Mouse (Mus musculus): ENCODE measurements at regions not wholly inside any gene's neighbourhood (a gene's known extent, or its start where the extent isn't known, plus 50 kb on each side); places are given as distances from the start of the nearest gene placed in this dataset.
"Not testable (repeated sequence)": the region's sequence is repeated elsewhere in the genome, so short reads cannot be mapped to it uniquely, and the experiment has no call there.

GRCm38 (mm10) chr2:108756251-108756650, 524.3 kb upstream of the Kif18a start:
- DNase-seq (ENCODE audit: low spot score in 2 of 2), result no peak

GRCm38 (mm10) chr2:108764703-108765102, 515.8 kb upstream of the Kif18a start:
- peak; percentile 8 to 14 for DNase-seq (ENCODE audit: low spot score in 2 of 2)

GRCm38 (mm10) chr2:108766461-108766860, 514.1 kb upstream of the Kif18a start:
- DNase-seq (ENCODE audit: low spot score in 2 of 2), result no peak

GRCm38 (mm10) chr2:108770383-108770782, 510.2 kb upstream of the Kif18a start:
- DNase-seq (ENCODE audit: low spot score in 2 of 2), result no peak

- no peak for DNase-seq (ENCODE audit: low spot score in 2 of 2)
These were observed 497.1 kb upstream of the Kif18a start for GRCm38 (mm10) chr2:108783457-108783856.

GRCm38 (mm10) chr2:108785161-108785957, 495.2 kb upstream of the Kif18a start:
- peak in 1 of 2 experiments; percentile 8 for DNase-seq (ENCODE audit: low spot score in 2 of 2)

GRCm38 (mm10) chr2:108789166-108789565, 491.4 kb upstream of the Kif18a start:
- DNase-seq (ENCODE audit: low spot score in 2 of 2), result peak in 1 of 2 experiments; percentile 64

GRCm38 (mm10) chr2:108795145-108795544, 485.4 kb upstream of the Kif18a start:
- no peak for DNase-seq (ENCODE audit: low spot score in 2 of 2)

- DNase-seq (ENCODE audit: low spot score in 2 of 2), result no peak
These were observed 483.5 kb upstream of the Kif18a start for GRCm38 (mm10) chr2:108796816-108797581.

GRCm38 (mm10) chr2:108812367-108812766, 468.2 kb upstream of the Kif18a start:
- DNase-seq (ENCODE audit: low spot score in 2 of 2), result peak in 1 of 2 experiments; percentile 59

GRCm38 (mm10) chr2:108813040-108813566, 467.4 kb upstream of the Kif18a start:
- DNase-seq (ENCODE audit: low spot score in 2 of 2), result peak; percentile 23 to 62

- no peak for DNase-seq (ENCODE audit: low spot score in 2 of 2)
These were observed 464.0 kb upstream of the Kif18a start for GRCm38 (mm10) chr2:108816579-108816978.

GRCm38 (mm10) chr2:108824025-108824424, 456.5 kb upstream of the Kif18a start:
- no peak for DNase-seq (ENCODE audit: low spot score in 2 of 2)

GRCm38 (mm10) chr2:108825981-108826380, 454.6 kb upstream of the Kif18a start:
- peak; percentile 21 to 40 for DNase-seq (ENCODE audit: low spot score in 2 of 2)

GRCm38 (mm10) chr2:108827106-108827838, 453.3 kb upstream of the Kif18a start:
- DNase-seq (ENCODE audit: low spot score in 2 of 2), result peak in 1 of 2 experiments; percentile 18

GRCm38 (mm10) chr2:108827974-108828700, 452.4 kb upstream of the Kif18a start:
- DNase-seq (ENCODE audit: low spot score in 2 of 2), result no peak

- not testable (repeated sequence) for DNase-seq (ENCODE audit: low spot score in 2 of 2)
These were observed 436.7 kb upstream of the Kif18a start for GRCm38 (mm10) chr2:108843855-108844254.

- DNase-seq (ENCODE audit: low spot score in 2 of 2), result no peak
These were observed 432.5 kb upstream of the Kif18a start for GRCm38 (mm10) chr2:108848051-108848450.

- no peak for DNase-seq (ENCODE audit: low spot score in 2 of 2)
These were observed 426.1 kb upstream of the Kif18a start for GRCm38 (mm10) chr2:108854399-108854798.

GRCm38 (mm10) chr2:108877141-108877540, 403.4 kb upstream of the Kif18a start:
- DNase-seq (ENCODE audit: low spot score in 2 of 2), result no peak

- DNase-seq (ENCODE audit: low spot score in 2 of 2), result no peak
These were observed 402.9 kb upstream of the Kif18a start for GRCm38 (mm10) chr2:108877676-108878075.
